Mouse (Mus musculus): Measurements from ENCODE around the gene Bahcc1. TPM values are rescaled to one million over a fixed set of nuclear protein-coding genes. Genes with fewer than 3 reads are reported as not detected.
A peak's percentile ranks its signal among the peaks of the same experiment; 100 is the strongest.

Gene Bahcc1
- polyA plus RNA-seq, 1 experiment from 2014 or later: 9.7 TPM

DNA sequence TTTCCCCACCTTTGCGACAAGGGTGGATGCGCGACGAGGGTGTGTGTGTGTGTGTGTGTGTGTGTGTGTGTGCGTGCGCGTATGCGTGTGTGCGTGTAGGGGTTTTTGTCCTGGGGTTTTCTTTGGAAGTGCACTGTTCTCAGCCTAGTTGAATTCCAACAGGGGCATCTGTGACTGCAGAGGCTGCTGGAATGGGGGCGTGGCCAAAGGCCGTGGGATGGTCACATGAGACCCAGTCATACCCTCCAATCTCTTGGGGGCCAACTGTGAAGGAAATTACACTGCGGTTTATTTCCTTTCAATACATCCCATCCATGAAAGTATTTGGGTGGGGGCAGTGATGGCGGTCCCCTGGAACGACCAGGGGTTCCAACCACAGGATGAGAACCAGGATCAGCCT lies 57.5 kb downstream of the Bahcc1 start:
- Histone ChIP-seq H3K4me3 (ENCODE audit: low read depth, low read length) (no peak overlapping the region), H3K27ac (ENCODE audit: low read length) (no peak overlapping the region), H3K9me3 (replicated peaks; ENCODE audit: control insufficient read depth, low read length, poor library complexity, severe bottlenecking) (no peaks in the 10 kb centered on the region), H3K4me1 (ENCODE audit: control insufficient read depth, insufficient read depth, low read length) (no peaks in the 10 kb centered on the region; the same call in 1 of the 2 replicates), H3K36me3 (ENCODE audit: control insufficient read depth, insufficient read depth, low read length) (peaks cover 26% of the 10 kb centered on the region), H3K27me3 (ENCODE audit: control insufficient read depth, insufficient read depth, low read depth, low read length) (no peaks in the 10 kb centered on the region), H3K9ac (ENCODE audit: low read depth, low read length) (no peak overlapping the region), H3K4me2 (ENCODE audit: low read length) (no peak overlapping the region)
- 92% methylated on average over 14 of the region's 14 CpGs for WGBS
- no peak for ATAC-seq

DNA sequence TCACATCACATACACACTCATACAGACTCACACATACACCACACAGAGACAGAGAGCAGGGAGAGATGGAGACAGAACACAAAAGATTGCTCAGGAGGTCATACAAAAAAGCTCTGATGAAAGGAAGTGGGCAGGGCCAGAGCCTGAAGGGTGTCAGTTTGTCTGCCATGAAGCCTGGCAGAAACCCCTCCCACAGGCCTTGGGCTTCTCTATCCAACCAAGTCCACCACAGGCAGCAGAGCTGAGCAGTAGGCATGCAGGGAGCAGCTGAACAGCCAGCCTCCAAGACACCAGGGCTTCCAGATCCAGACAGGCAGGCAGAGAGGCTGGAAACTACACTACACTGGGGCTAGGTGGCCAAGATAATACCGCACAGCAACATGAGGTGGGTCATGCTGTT lies 61.0 kb downstream of the Bahcc1 start:
- no peaks in the 10 kb centered on the region for H3K27me3 ChIP-seq (ENCODE audit: control insufficient read depth, insufficient read depth, low read depth, low read length)
- 81% methylated on average over 1 of the region's 1 CpGs for WGBS
- ATAC-seq: no peak
- H3K4me3 ChIP-seq (ENCODE audit: low read depth, low read length): no peak overlapping the region
- no peaks in the 10 kb centered on the region for H3K9me3 ChIP-seq (replicated peaks; ENCODE audit: control insufficient read depth, low read length, poor library complexity, severe bottlenecking)
- peaks cover 4% of the 10 kb centered on the region; the same call in 1 of the 2 replicates for H3K4me1 ChIP-seq (ENCODE audit: control insufficient read depth, insufficient read depth, low read length)
- no peak overlapping the region for H3K27ac ChIP-seq (ENCODE audit: low read length)
- peaks cover 10% of the 10 kb centered on the region; the same call in 1 of the 2 replicates for H3K36me3 ChIP-seq (ENCODE audit: control insufficient read depth, insufficient read depth, low read length)
- no peak overlapping the region for H3K4me2 ChIP-seq (ENCODE audit: low read length)
- 0 out of 2 replicates have a peak overlapping the region, but pooled peaks have one; percentile 7 for H3K9ac ChIP-seq (ENCODE audit: low read depth, low read length)

GRCm38 (mm10) chr11:120296305-120297144 lies 63.8 kb downstream of the Bahcc1 start:
- Histone ChIP-seq H3K27ac (ENCODE audit: low read length) (no peak overlapping the region), H3K36me3 (ENCODE audit: control insufficient read depth, insufficient read depth, low read length) (no peaks in the 10 kb centered on the region; the same call in 1 of the 2 replicates), H3K4me2 (ENCODE audit: low read length) (no peak overlapping the region), H3K9ac (ENCODE audit: low read depth, low read length) (no peak overlapping the region; the same call in 1 of the 2 replicates), H3K4me1 (ENCODE audit: control insufficient read depth, insufficient read depth, low read length) (peaks cover 4% of the 10 kb centered on the region; the same call in 1 of the 2 replicates), H3K27me3 (ENCODE audit: control insufficient read depth, insufficient read depth, low read depth, low read length) (no peaks in the 10 kb centered on the region), H3K4me3 (ENCODE audit: low read depth, low read length) (no peak overlapping the region), H3K9me3 (replicated peaks; ENCODE audit: control insufficient read depth, low read length, poor library complexity, severe bottlenecking) (no peaks in the 10 kb centered on the region)
- ATAC-seq: 0 out of 2 replicates have a peak, but pooled peaks have one; percentile 41
- 30% methylated on average over 13 of the region's 13 CpGs for WGBS

DNA sequence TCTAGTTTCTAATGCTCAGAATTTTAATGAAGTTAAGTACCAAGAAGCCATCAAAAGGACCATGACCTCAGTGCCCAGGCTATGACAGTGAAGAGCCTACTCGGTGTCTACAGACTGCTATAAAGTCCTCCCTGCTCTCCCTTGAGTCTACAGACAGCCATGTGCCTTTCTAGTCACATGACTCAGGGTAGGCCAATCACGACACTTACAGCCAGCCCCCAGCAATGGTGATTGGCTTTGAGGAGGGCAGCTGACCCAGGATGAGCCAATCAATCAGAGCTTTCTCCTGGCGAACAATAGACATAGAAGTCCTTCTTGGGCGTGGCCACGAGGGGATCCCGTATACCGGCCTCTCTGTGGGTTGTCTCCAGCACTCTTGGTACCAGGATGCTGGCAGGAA lies 65.0 kb downstream of the Bahcc1 start:
- H3K4me1 ChIP-seq (ENCODE audit: control insufficient read depth, insufficient read depth, low read length): peaks cover 4% of the 10 kb centered on the region; the same call in 1 of the 2 replicates
- no peak overlapping the region for H3K4me2 ChIP-seq (ENCODE audit: low read length)
- H3K36me3 ChIP-seq (ENCODE audit: control insufficient read depth, insufficient read depth, low read length): no peaks in the 10 kb centered on the region; the same call in 1 of the 2 replicates
- no peak overlapping the region for H3K4me3 ChIP-seq (ENCODE audit: low read depth, low read length)
- H3K27ac ChIP-seq (ENCODE audit: low read length): no peak overlapping the region
- H3K9me3 ChIP-seq (replicated peaks; ENCODE audit: control insufficient read depth, low read length, poor library complexity, severe bottlenecking): no peaks in the 10 kb centered on the region
- H3K27me3 ChIP-seq (ENCODE audit: control insufficient read depth, insufficient read depth, low read depth, low read length): no peaks in the 10 kb centered on the region
- WGBS: 79% methylated on average over 7 of the region's 7 CpGs
- H3K9ac ChIP-seq (ENCODE audit: low read depth, low read length): no peak overlapping the region
- no peak for ATAC-seq

DNA sequence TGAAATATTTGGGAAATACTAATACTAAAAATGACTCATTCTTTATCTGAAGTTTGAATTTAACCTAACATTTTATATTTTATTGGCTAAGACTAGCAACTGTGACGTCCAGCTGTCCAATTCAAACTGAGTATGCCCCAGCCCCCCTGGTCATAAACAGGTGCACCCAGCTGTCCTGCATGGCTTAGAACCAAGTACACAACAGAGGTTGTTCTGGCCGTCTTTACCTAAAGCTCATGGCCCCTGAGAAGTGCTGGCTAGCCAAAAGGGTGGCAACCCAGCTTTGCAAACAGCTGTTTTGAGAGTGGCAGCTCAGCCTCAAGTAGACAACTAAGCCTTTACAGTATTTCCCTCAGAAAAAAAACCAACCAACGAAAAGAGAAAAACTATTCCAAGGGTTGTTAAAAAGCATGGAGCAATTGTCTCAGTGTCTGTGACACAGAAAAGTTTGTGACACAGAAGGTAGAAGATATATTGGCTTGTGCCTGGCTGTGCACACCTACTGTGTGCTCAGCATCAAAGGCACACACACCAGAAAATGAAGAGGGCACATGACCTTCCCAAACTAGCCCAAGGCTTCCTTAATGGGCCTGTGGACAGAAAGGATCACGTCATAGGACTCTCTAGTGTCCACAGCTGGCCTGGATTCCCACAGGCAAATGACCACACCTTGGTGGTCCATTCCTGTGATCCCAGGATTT lies 65.8 kb downstream of the Bahcc1 start:
- no peaks in the 10 kb centered on the region for H3K9me3 ChIP-seq (replicated peaks; ENCODE audit: control insufficient read depth, low read length, poor library complexity, severe bottlenecking)
- H3K27ac ChIP-seq (ENCODE audit: low read length): no peak overlapping the region
- no peak overlapping the region for H3K4me3 ChIP-seq (ENCODE audit: low read depth, low read length)
- H3K4me2 ChIP-seq (ENCODE audit: low read length): no peak overlapping the region
- H3K27me3 ChIP-seq (ENCODE audit: control insufficient read depth, insufficient read depth, low read depth, low read length): no peaks in the 10 kb centered on the region
- no peak for ATAC-seq
- H3K9ac ChIP-seq (ENCODE audit: low read depth, low read length): no peak overlapping the region
- no peaks in the 10 kb centered on the region for H3K36me3 ChIP-seq (ENCODE audit: control insufficient read depth, insufficient read depth, low read length)
- H3K4me1 ChIP-seq (ENCODE audit: control insufficient read depth, insufficient read depth, low read length): peaks cover 4% of the 10 kb centered on the region; the same call in 1 of the 2 replicates
- 84% methylated on average over 4 of the region's 4 CpGs for WGBS

DNA sequence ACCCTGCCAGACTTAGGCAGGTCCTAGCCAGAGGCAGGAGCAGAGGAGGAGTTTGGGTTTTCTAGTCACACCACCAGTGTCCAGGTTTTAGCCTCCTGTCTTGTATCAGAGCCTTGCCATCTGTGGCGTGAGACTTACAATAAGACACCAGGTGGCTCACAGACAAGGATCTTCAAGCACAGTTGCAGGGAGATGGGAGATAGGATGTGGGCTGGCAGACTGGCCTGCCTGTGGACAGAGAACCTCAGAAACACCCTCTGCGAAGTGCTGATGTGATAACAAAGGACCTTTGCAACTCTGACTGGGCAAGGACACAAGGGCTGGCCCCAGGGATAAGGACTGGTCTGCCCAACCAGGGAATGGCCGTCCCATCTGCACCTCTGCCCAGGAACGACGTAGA lies 66.7 kb downstream of the Bahcc1 start:
- Histone ChIP-seq H3K9me3 (replicated peaks; ENCODE audit: control insufficient read depth, low read length, poor library complexity, severe bottlenecking) (no peaks in the 10 kb centered on the region), H3K9ac (ENCODE audit: low read depth, low read length) (no peak overlapping the region), H3K4me2 (ENCODE audit: low read length) (no peak overlapping the region), H3K36me3 (ENCODE audit: control insufficient read depth, insufficient read depth, low read length) (no peaks in the 10 kb centered on the region), H3K4me3 (ENCODE audit: low read depth, low read length) (no peak overlapping the region), H3K27me3 (ENCODE audit: control insufficient read depth, insufficient read depth, low read depth, low read length) (no peaks in the 10 kb centered on the region), H3K27ac (ENCODE audit: low read length) (no peak overlapping the region), H3K4me1 (ENCODE audit: control insufficient read depth, insufficient read depth, low read length) (peaks cover 9% of the 10 kb centered on the region)
- 58% methylated on average over 5 of the region's 5 CpGs for WGBS
- no peak for ATAC-seq

DNA sequence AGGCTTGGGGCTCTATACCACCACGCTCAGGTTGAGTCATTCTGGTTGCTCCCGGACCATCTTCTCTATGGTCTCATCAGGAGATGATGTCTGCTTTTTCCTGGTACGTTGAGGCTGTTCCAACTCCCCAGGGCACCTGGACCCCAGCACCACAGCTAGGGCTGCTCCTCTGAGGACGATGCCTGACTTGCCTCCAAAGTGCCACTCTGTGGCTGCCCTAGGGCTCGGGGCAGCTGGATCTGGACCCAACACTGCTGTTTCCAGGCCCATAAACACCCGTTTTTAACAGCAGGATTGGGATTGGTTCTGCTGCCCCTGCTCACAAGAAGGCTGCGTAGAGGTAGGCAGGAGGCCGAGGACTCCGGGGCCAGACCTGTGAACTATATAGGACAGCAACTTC lies 70.4 kb downstream of the Bahcc1 start:
- no peak overlapping the region for H3K9ac ChIP-seq (ENCODE audit: low read depth, low read length)
- WGBS: 87% methylated on average over 9 of the region's 9 CpGs
- H3K4me1 ChIP-seq (ENCODE audit: control insufficient read depth, insufficient read depth, low read length): peaks cover 25% of the 10 kb centered on the region
- no peak overlapping the region for H3K4me3 ChIP-seq (ENCODE audit: low read depth, low read length)
- no peak overlapping the region for H3K4me2 ChIP-seq (ENCODE audit: low read length)
- H3K36me3 ChIP-seq (ENCODE audit: control insufficient read depth, insufficient read depth, low read length): no peaks in the 10 kb centered on the region
- ATAC-seq: no peak
- H3K9me3 ChIP-seq (replicated peaks; ENCODE audit: control insufficient read depth, low read length, poor library complexity, severe bottlenecking): no peaks in the 10 kb centered on the region
- no peaks in the 10 kb centered on the region for H3K27me3 ChIP-seq (ENCODE audit: control insufficient read depth, insufficient read depth, low read depth, low read length)
- H3K27ac ChIP-seq (ENCODE audit: low read length): no peak overlapping the region

DNA sequence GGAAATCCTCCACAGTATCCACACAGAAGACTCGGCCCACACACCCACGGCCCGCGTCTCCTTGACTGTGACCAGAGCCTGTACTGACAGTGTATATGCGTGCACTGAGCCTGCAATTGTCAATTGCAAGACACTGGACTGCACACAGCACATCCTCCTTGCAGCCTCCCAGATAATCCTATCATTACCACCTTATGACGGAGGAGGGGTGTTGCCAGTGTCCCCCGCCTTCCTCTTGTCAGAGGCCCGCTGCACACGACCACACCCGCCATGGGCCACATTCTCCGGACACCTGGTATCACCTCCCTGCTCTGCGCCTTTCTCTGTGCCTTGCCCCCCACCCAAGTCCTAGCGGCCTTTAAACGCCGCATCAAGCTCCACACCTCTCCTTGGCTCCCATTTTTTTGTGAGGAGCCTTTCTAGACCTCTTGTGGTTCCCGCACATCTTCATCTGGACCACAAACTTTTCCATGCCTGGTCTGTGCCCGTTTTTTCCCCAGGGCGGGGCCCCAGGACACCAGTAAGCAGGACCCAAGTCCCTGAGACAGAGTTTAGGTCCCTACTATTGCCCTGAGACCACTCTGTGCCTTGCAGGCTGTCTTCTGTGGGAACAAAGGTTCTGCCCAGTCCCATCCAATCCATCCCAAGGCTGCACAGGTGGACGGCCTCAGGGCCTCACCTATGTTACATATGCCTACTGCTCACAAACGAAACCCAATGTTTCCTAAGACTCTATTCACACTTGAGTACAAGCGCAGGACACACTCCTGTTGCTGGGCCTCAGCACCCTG lies 71.0 kb downstream of the Bahcc1 start:
- ATAC-seq: no peak
- Histone ChIP-seq H3K9ac (ENCODE audit: low read depth, low read length) (no peak overlapping the region), H3K27ac (ENCODE audit: low read length) (0 out of 2 replicates have a peak overlapping the region, but pooled peaks have one; percentile 86), H3K4me1 (ENCODE audit: control insufficient read depth, insufficient read depth, low read length) (peaks cover 25% of the 10 kb centered on the region), H3K4me3 (ENCODE audit: low read depth, low read length) (no peak overlapping the region), H3K27me3 (ENCODE audit: control insufficient read depth, insufficient read depth, low read depth, low read length) (no peaks in the 10 kb centered on the region), H3K4me2 (ENCODE audit: low read length) (no peak overlapping the region), H3K9me3 (replicated peaks; ENCODE audit: control insufficient read depth, low read length, poor library complexity, severe bottlenecking) (no peaks in the 10 kb centered on the region), H3K36me3 (ENCODE audit: control insufficient read depth, insufficient read depth, low read length) (no peaks in the 10 kb centered on the region)
- 87% methylated on average over 21 of the region's 21 CpGs for WGBS

Measured in midbrain, embryonic 16.5 days (tissue).